Mouse (Mus musculus) cerebellum, adult 2 months (tissue): Measurements from ENCODE around the gene Prr23a3.

ENCODE experiments used
- CTCF ChIP-seq: fragments of 200-500 bp; IDR thresholded peaks from 2 replicates; pipeline ENCODE4 v1.5.1; 2011; ENCODE audit warnings: low read depth, mild to moderate bottlenecking, control low read depth, low read length, moderate library complexity, borderline replicate concordance; ENCODE audit not compliant: insufficient read depth
- POLR2A ChIP-seq: fragments of 200-500 bp; IDR thresholded peaks from 2 replicates; pipeline ENCODE4 v1.6.1; 2011; ENCODE audit warnings: low read length, control low read depth, borderline replicate concordance; ENCODE audit not compliant: insufficient read depth

GRCm38 (mm10) chr9:98823805-98824204 is 40.8 kb upstream of the Prr23a3 start:
- TF ChIP-seq POLR2A (no peak), CTCF (no peak)
